In the genomic region with DNA sequence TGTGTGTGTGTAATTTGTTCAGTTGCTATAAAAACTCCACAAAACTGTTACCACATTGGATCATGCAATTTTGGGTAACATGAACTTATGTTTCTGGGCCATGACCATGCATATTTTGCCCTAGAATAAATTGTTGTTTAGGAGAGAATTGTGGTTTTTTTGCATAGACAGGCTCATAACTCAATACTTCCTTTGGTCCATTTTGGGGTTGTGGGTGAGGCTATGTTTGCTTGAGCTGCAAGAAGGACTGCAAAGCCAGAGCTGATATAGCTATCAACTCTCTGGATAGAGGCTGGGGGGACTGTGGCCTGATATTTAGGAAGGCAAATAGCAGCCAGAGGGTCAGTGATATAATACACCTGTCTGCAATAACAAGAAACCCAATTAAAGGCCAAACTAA, we compare ENCODE assay signal across 16 mouse cellular contexts.
"Had no signal": no experiment of that assay in that cellular context is flagged by ENCODE, and none has a peak within 500 bp of the region (broad histone marks: within the 10 kb centered on the region; RNA-seq: fewer than 3 reads in every experiment).

No protein-coding gene starts in this region.

- H3K4me3 ChIP-seq: neural tube, embryonic 13.5 days; neural tube, embryonic 15.5 days; stomach, embryonic 15.5 days had no signal

- H3K9me3 ChIP-seq: neural tube, embryonic 13.5 days; neural tube, embryonic 15.5 days; stomach, embryonic 15.5 days had no signal

- H3K9ac ChIP-seq: neural tube, embryonic 13.5 days; neural tube, embryonic 15.5 days; stomach, embryonic 15.5 days had no signal

- H3K27me3 ChIP-seq: neural tube, embryonic 13.5 days; neural tube, embryonic 15.5 days; stomach, embryonic 15.5 days had no signal

- H3K36me3 ChIP-seq: neural tube, embryonic 13.5 days; neural tube, embryonic 15.5 days; stomach, embryonic 15.5 days had no signal

- DNase-seq: retina, postnatal 1 day; right cerebral cortex, adult 18-20 months; right cerebral cortex, postnatal 14 days; right cerebral cortex, postnatal 25 days; right cerebral cortex, postnatal 4 days; spleen, adult 18-20 months; thymus, adult 18-20 months; thymus, adult 2 months; thymus, postnatal 14 days; thymus, postnatal 25 days; thymus, postnatal 36 days; thymus, postnatal 4 days had no signal

- H3K27ac ChIP-seq: neural tube, embryonic 13.5 days; neural tube, embryonic 15.5 days; stomach, embryonic 15.5 days; stomach, postnatal 0 days had no signal

- H3K4me1 ChIP-seq: neural tube, embryonic 13.5 days; neural tube, embryonic 15.5 days; stomach, embryonic 15.5 days had no signal

- H3K4me2 ChIP-seq: neural tube, embryonic 13.5 days; neural tube, embryonic 15.5 days; stomach, embryonic 15.5 days had no signal
